Mouse (Mus musculus): ENCODE data around the gene Stambp.

DNA sequence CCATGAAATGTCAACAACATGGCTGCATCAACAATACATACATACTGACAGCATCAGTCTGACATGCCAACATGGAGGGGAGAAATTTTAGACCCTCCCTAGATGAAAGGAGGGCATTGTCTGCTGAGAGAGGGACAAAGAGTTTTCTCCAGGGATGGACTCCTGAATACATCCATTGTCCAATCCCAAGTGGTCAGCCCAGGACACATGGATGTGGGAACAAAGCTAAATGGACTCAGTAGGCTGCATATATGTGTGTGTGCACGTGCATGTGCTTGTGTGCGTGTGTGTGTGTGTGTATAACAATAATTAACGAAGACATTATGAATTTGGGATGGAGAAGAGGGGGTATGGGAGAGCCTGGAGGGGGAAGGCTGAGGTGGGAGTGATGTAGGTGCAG is 26.8 kb downstream of the Stambp start:
- TF ChIP-seq POLR2A (IDR thresholded peaks at IDR 0.05; ENCODE audit: insufficient read length, low read depth) (no peak), MAX (IDR thresholded peaks at IDR 0.05; ENCODE audit: low read depth) (no peak), POLR2AphosphoS2 (IDR thresholded peaks at IDR 0.05; ENCODE audit: insufficient read length, low read depth) (no peak), TCF12 (IDR thresholded peaks at IDR 0.05; ENCODE audit: insufficient read depth, poor library complexity, severe bottlenecking) (no peak), REST (IDR thresholded peaks at IDR 0.05; ENCODE audit: insufficient read depth, insufficient read length) (no peak), MYOG (IDR thresholded peaks at IDR 0.05; ENCODE audit: control insufficient read depth in 1 of 3, insufficient read depth in 1 of 3, insufficient read length in 2 of 3, low read depth in 2 of 3) (no peak)

Data from myocyte (in vitro differentiated cells).